In the genomic region with DNA sequence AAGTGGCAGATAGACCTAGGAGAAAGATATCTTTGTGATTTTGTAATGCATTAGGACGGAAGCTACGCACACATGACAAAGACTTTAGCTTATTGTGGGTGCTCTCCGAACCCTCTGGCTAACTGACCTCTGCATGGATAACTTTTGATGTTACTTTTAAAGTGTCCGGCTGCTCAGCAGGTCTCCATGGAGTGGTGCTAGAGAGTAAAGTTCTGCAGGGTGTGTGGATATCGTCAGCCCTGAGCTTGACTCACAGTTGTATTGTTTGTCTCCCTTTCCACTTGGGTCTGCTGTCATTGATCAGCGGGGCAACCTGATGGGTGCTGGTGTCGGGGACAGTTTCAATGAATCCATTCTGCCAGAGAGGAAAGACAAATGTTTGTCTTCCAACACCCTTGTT, we compare ENCODE assay signal across 23 mouse cellular contexts. TPM values are rescaled to one million over a fixed set of nuclear protein-coding genes. Genes with fewer than 3 reads are reported as not detected.
DNase-seq lines count a peak whose midpoint lies in the region; ATAC-seq and TF ChIP-seq lines count a peak whose summit lies in the region.
"Had no signal": no experiment of that assay in that cellular context is flagged by ENCODE, and none has a peak within 500 bp of the region (broad histone marks: within the 10 kb centered on the region; RNA-seq: fewer than 3 reads in every experiment).

No protein-coding gene starts in this region.

- no peak overlapping the region for H3K4me3 ChIP-seq in heart, adult 2 months
- H3K4me3 ChIP-seq in kidney, embryonic 15.5 days (replicated peaks): no peak overlapping the region
- no peak overlapping the region for H3K4me3 ChIP-seq in spleen, adult 2 months (ENCODE audit: extremely low read depth, insufficient read depth, insufficient read length)
- H3K4me3 ChIP-seq in stomach, postnatal 0 days (ENCODE audit: low read depth, low read length): no peak overlapping the region
- H3K4me3 ChIP-seq: midbrain, embryonic 10.5 days; neural tube, embryonic 13.5 days had no signal

- H3K9me3 ChIP-seq in kidney, embryonic 15.5 days (replicated peaks): no peaks in the 10 kb centered on the region
- H3K9me3 ChIP-seq in stomach, postnatal 0 days (ENCODE audit: control insufficient read depth, low read length): no peaks in the 10 kb centered on the region
- H3K9me3 ChIP-seq: midbrain, embryonic 10.5 days; neural tube, embryonic 13.5 days had no signal

- H3K27ac ChIP-seq in heart, adult 2 months: no peak overlapping the region
- H3K27ac ChIP-seq in kidney, embryonic 15.5 days: no peak overlapping the region
- peak overlapping the region; percentile 51; the same call in 1 of the 2 replicates for H3K27ac ChIP-seq in spleen, adult 2 months (ENCODE audit: insufficient read depth, low read length)
- no peak overlapping the region for H3K27ac ChIP-seq in stomach, postnatal 0 days (replicated peaks)
- H3K27ac ChIP-seq: midbrain, embryonic 10.5 days; neural tube, embryonic 13.5 days had no signal

- H3K9ac ChIP-seq in heart, adult 2 months (ENCODE audit: low read depth, low read length): no peak overlapping the region
- no peak overlapping the region for H3K9ac ChIP-seq in kidney, embryonic 15.5 days
- no peak overlapping the region for H3K9ac ChIP-seq in stomach, postnatal 0 days (ENCODE audit: low read length)
- H3K9ac ChIP-seq: neural tube, embryonic 13.5 days had no signal

- no peaks in the 10 kb centered on the region for H3K27me3 ChIP-seq in heart, adult 2 months (ENCODE audit: control insufficient read depth, insufficient read depth, low read length)
- H3K27me3 ChIP-seq in kidney, embryonic 15.5 days: no peaks in the 10 kb centered on the region
- no peaks in the 10 kb centered on the region for H3K27me3 ChIP-seq in spleen, adult 2 months (ENCODE audit: control insufficient read depth, insufficient read depth, low read length)
- no peaks in the 10 kb centered on the region for H3K27me3 ChIP-seq in stomach, postnatal 0 days (ENCODE audit: control insufficient read depth, insufficient read depth, low read length)
- H3K27me3 ChIP-seq: neural tube, embryonic 13.5 days had no signal

- H3K36me3 ChIP-seq in heart, adult 2 months (ENCODE audit: control insufficient read depth, insufficient read depth, low read length): no peaks in the 10 kb centered on the region
- no peaks in the 10 kb centered on the region for H3K36me3 ChIP-seq in kidney, embryonic 15.5 days
- H3K36me3 ChIP-seq in spleen, adult 2 months (ENCODE audit: control insufficient read depth, insufficient read depth, low read length): no peaks in the 10 kb centered on the region
- no peaks in the 10 kb centered on the region for H3K36me3 ChIP-seq in stomach, postnatal 0 days (ENCODE audit: control insufficient read depth, insufficient read depth, low read length)
- H3K36me3 ChIP-seq: midbrain, embryonic 10.5 days; neural tube, embryonic 13.5 days had no signal

- 52% methylated on average over 7 of the region's 7 CpGs for WGBS in heart, adult 2 months
- 62% methylated on average over 7 of the region's 7 CpGs for WGBS in kidney, embryonic 15.5 days
- 81% methylated on average over 7 of the region's 7 CpGs for WGBS in spleen, adult 2 months
- WGBS in stomach, postnatal 0 days: 51% methylated on average over 7 of the region's 7 CpGs

- TF ChIP-seq POLR2A in heart, adult 2 months (IDR thresholded peaks at IDR 0.05; ENCODE audit: insufficient read depth, low read depth, low read length): no peak
- no peak for TF ChIP-seq POLR2A in spleen, adult 2 months (IDR thresholded peaks at IDR 0.05; ENCODE audit: low read depth, low read length)

- no peaks in the 10 kb centered on the region for H3K79me2 ChIP-seq in heart, adult 2 months (replicated peaks; ENCODE audit: control insufficient read depth, insufficient read depth, low read length)

- TF ChIP-seq CTCF in heart, adult 2 months (IDR thresholded peaks at IDR 0.05): peak; percentile 41
- no peak for TF ChIP-seq CTCF in spleen, adult 2 months (IDR thresholded peaks at IDR 0.05; ENCODE audit: extremely low read depth, insufficient read depth, insufficient read length, insufficient replicate concordance)
- peak; percentile 62 for TF ChIP-seq CTCF in stomach, postnatal 0 days (IDR thresholded peaks at IDR 0.05; ENCODE audit: low read depth)

- no peak for ATAC-seq in kidney, embryonic 15.5 days (replicated peaks; ENCODE audit: low FRiP score)
- no peak for ATAC-seq in stomach, postnatal 0 days (ENCODE audit: low FRiP score, low TSS enrichment)
- ATAC-seq: CD4-positive, CD25-positive, alpha-beta regulatory T cell, adult 4 months; hindbrain, embryonic 16.5 days had no signal

- no peak overlapping the region for H3K4me2 ChIP-seq in kidney, embryonic 15.5 days
- no peak overlapping the region for H3K4me2 ChIP-seq in stomach, postnatal 0 days (replicated peaks; ENCODE audit: low read depth)
- H3K4me2 ChIP-seq: heart, embryonic 11.5 days; neural tube, embryonic 13.5 days had no signal

- DNase-seq in heart, adult 2 months: no peak
- DNase-seq in heart, postnatal 25 days (ENCODE audit: low spot score): no peak
- DNase-seq in kidney, postnatal 14 days: peak; percentile 12
- DNase-seq in spleen, adult 2 months (ENCODE audit: low read depth in 1 of 2, low spot score in 2 of 2): no peak
- no peak for DNase-seq in spleen, postnatal 36 days (ENCODE audit: low spot score in 2 of 2)
- DNase-seq in stomach, postnatal 0 days (ENCODE audit: low spot score): no peak
- no peak for DNase-seq in cerebellum, adult 9-10 months
- DNase-seq: adrenal gland, adult 2 months; cerebellum, adult 11-12 months; cerebellum, postnatal 36 days; gastrocnemius, postnatal 36 days; heart, postnatal 36 days; left cerebral cortex, postnatal 4 days; right cerebral cortex, postnatal 25 days; thymus, postnatal 4 days had no signal

- H3K4me1 ChIP-seq in heart, adult 2 months (ENCODE audit: control insufficient read depth, insufficient read depth, low read length): no peaks in the 10 kb centered on the region
- H3K4me1 ChIP-seq in kidney, embryonic 15.5 days: no peaks in the 10 kb centered on the region
- peaks cover 28% of the 10 kb centered on the region for H3K4me1 ChIP-seq in spleen, adult 2 months (ENCODE audit: control insufficient read depth, insufficient read depth, insufficient read length)
- H3K4me1 ChIP-seq in stomach, postnatal 0 days (replicated peaks; ENCODE audit: control insufficient read depth, insufficient read depth): no peaks in the 10 kb centered on the region
- H3K4me1 ChIP-seq: midbrain, embryonic 10.5 days; neural tube, embryonic 13.5 days had no signal

- intact Hi-C loops in heart, adult 2 months (cut with DNase I): loop anchor here (10.0 kb wide), 1 partner anchor 265 kb away; no protein-coding TSS in a partner anchor
- intact Hi-C loops in heart, postnatal 25 days (cut with DNase I): no loop called here

- TF ChIP-seq EP300 in heart, adult 2 months (IDR thresholded peaks at IDR 0.05; ENCODE audit: insufficient read depth, low read depth, low read length): no peak
- no peak for TF ChIP-seq EP300 in stomach, postnatal 0 days (optimal IDR thresholded peaks at IDR 0.05)

RNA-seq across cellular contexts. Expression of a gene that starts 33.7 kb away (rescaled TPM):
- under 1 TPM; 0.11 to 0.42 TPM for total RNA-seq in heart, adult 2 months (2021)
- polyA plus RNA-seq in heart, adult 2 months (2012; rRNA removed): 0.12 and 0.21 TPM in 2 replicates
- total RNA-seq in heart, postnatal 25 days (2021): under 1 TPM; 0.28 to 0.49 TPM
- polyA plus RNA-seq in kidney, embryonic 15.5 days (2015; fragmentation: Nextera tagmentation; extraction: Ambion mirVana): 2.7 and 2.8 TPM in 2 replicates
- polyA plus RNA-seq in spleen, adult 2 months (2012; rRNA removed): 0.11 and 0.14 TPM in 2 replicates
- polyA plus RNA-seq in stomach, postnatal 0 days (2015; fragmentation: Nextera tagmentation; extraction: Ambion mirVana): 43.0 and 50.7 TPM in 2 replicates
- total RNA-seq: liver, adult 2 months had no signal
- polyA plus RNA-seq: liver, adult 2 months; testis, adult 2 months had no signal

Comparison
In these comparisons a context has a peak if more than half of its experiments do, and no peak if none do; other contexts are left out.
1. RNA of a gene that starts 33.7 kb away (polyA plus RNA-seq): 43.0 to 50.7 TPM in stomach, postnatal 0 days; 2.7 to 2.8 TPM in kidney, embryonic 15.5 days, 0.12 to 0.21 TPM in heart, adult 2 months and 0.11 to 0.14 TPM in spleen, adult 2 months; every median in the first group is over 10 times any median in the second.